Mouse (Mus musculus) left cerebral cortex, adult 2 months (tissue): ENCODE measurements around the gene Mok. TPM values are rescaled to one million over a fixed set of nuclear protein-coding genes. Genes with fewer than 3 reads are reported as not detected.

Source experiments
- DNase-seq, 2 experiments: peaks; one replicate each; pipeline ENCODE4 v3.0.0; 2021 to 2022; ENCODE audit warnings: low spot score in 2 of 2, mixed read lengths in 1 of 2; ENCODE audit errors: extremely low spot score in 1 of 2
- H3K27ac ChIP-seq: fragments of 200-600 bp; 2 replicates; pipeline ENCODE4 v1.8.1; 2022
- H3K4me3 ChIP-seq: fragments of 200-600 bp; 2 replicates; pipeline ENCODE4 v1.8.1; 2022
- CTCF ChIP-seq: fragments of 200-600 bp; IDR thresholded peaks from 2 replicates; pipeline ENCODE4 v1.8.1; 2022; ENCODE audit warnings: antibody characterized with exemption, mild to moderate bottlenecking, moderate library complexity
- intact Hi-C: fragments of 180-260 bp; cut with DNase I; formaldehyde crosslinking; loops from one replicate; pipeline ENCODE4 v1.15.1; 2025
- total RNA-seq, 2 experiments: library from RNA; stranded (reverse); gene quantifications; 2 replicates each; pipeline ENCODE4 v1.2.3; 2021

Mok gene
- total RNA-seq, 2 experiments from 2014 or later, result 13.0 to 13.3 TPM

- H3K27ac ChIP-seq, result no peak overlapping the region
- intact Hi-C loops, result no loop called here
- no peak overlapping the region for H3K4me3 ChIP-seq
- DNase-seq, result no peak
- TF ChIP-seq CTCF, result no peak
Measured at GRCm38 (mm10) chr12:110801876-110802464, 38.8 kb downstream of the Mok start.

GRCm38 (mm10) chr12:110799226-110799625 lies 41.5 kb downstream of the Mok start:
- H3K27ac ChIP-seq, result no peak overlapping the region
- no peak for TF ChIP-seq CTCF
- intact Hi-C loops, result no loop called here
- H3K4me3 ChIP-seq, result no peak overlapping the region
- no peak for DNase-seq

- TF ChIP-seq CTCF, result no peak
- intact Hi-C loops, result no loop called here
- Histone ChIP-seq H3K27ac (peak overlapping the region; percentile 28; the same call in 1 of the 2 replicates), H3K4me3 (no peak overlapping the region)
- DNase-seq, result no peak
Measured at GRCm38 (mm10) chr12:110797842-110798431, 42.8 kb downstream of the Mok start.

GRCm38 (mm10) chr12:110797202-110797601 lies 43.5 kb downstream of the Mok start:
- no peak overlapping the region for H3K4me3 ChIP-seq
- H3K27ac ChIP-seq, result no peak overlapping the region
- no peak for DNase-seq
- intact Hi-C loops, result no loop called here
- no peak for TF ChIP-seq CTCF

- DNase-seq, result no peak
- H3K4me3 ChIP-seq, result no peak overlapping the region
- TF ChIP-seq CTCF, result no peak
- intact Hi-C loops, result no loop called here
- H3K27ac ChIP-seq, result no peak overlapping the region
Measured at GRCm38 (mm10) chr12:110796748-110797147, 44.0 kb downstream of the Mok start.

GRCm38 (mm10) chr12:110795035-110795434 lies 45.7 kb downstream of the Mok start:
- DNase-seq, result no peak
- TF ChIP-seq CTCF, result no peak
- intact Hi-C loops, result no loop called here
- H3K4me3 ChIP-seq, result no peak overlapping the region
- H3K27ac ChIP-seq, result no peak overlapping the region

GRCm38 (mm10) chr12:110791026-110791425 lies 49.7 kb downstream of the Mok start:
- intact Hi-C loops, result no loop called here
- no peak overlapping the region for H3K4me3 ChIP-seq
- H3K27ac ChIP-seq, result no peak overlapping the region
- DNase-seq, result no peak
- no peak for TF ChIP-seq CTCF

- no peak for TF ChIP-seq CTCF
- no peak overlapping the region for H3K27ac ChIP-seq
- intact Hi-C loops, result no loop called here
Measured at GRCm38 (mm10) chr12:110790580-110790979, 50.2 kb downstream of the Mok start.

GRCm38 (mm10) chr12:110786243-110786642 lies 54.5 kb downstream of the Mok start:
- no peak for TF ChIP-seq CTCF
- no peak overlapping the region for H3K4me3 ChIP-seq
- 0 out of 2 replicates have a peak overlapping the region, but pooled peaks have one; percentile 41 for H3K27ac ChIP-seq
- intact Hi-C loops, result no loop called here
- no peak for DNase-seq

More at GRCm38 (mm10) chr12:110790580-110790979, 50.2 kb downstream of the Mok start:
- no peak for DNase-seq
- no peak overlapping the region for H3K4me3 ChIP-seq

- intact Hi-C loops, result no loop called here
- no peak for TF ChIP-seq CTCF
- DNase-seq, result no peak
Measured at GRCm38 (mm10) chr12:110784211-110784610, 56.5 kb downstream of the Mok start.

GRCm38 (mm10) chr12:110782278-110782677 lies 58.5 kb downstream of the Mok start:
- no peak overlapping the region for H3K4me3 ChIP-seq
- H3K27ac ChIP-seq, result no peak overlapping the region
- no peak for TF ChIP-seq CTCF
- intact Hi-C loops, result no loop called here
- no peak for DNase-seq

More at GRCm38 (mm10) chr12:110784211-110784610, 56.5 kb downstream of the Mok start:
- no peak overlapping the region for H3K27ac ChIP-seq
- H3K4me3 ChIP-seq, result no peak overlapping the region

- no peak for DNase-seq
- intact Hi-C loops, result no loop called here
- peak overlapping the region; percentile 70 for H3K27ac ChIP-seq
- TF ChIP-seq CTCF, result no peak
- no peak overlapping the region for H3K4me3 ChIP-seq
Measured at GRCm38 (mm10) chr12:110781181-110781580, 59.6 kb downstream of the Mok start.

- Histone ChIP-seq H3K27ac (no peak overlapping the region), H3K4me3 (no peak overlapping the region)
- intact Hi-C loops, result no loop called here
- no peak for DNase-seq
- no peak for TF ChIP-seq CTCF
Measured at GRCm38 (mm10) chr12:110779296-110779695, 61.4 kb downstream of the Mok start.
